Mouse (Mus musculus) heart, postnatal 0 days (tissue): ENCODE measurements around the gene Irf6. TPM values are rescaled to one million over a fixed set of nuclear protein-coding genes. Genes with fewer than 3 reads are reported as not detected.
A peak's percentile ranks its signal among the peaks of the same experiment; 100 is the strongest.

ENCODE experiments used
- ATAC-seq: fragments of 200-750 bp; cut with Nextera tagmentation; 2 replicates; pipeline ENCODE4 v1.8.0; 2017; ENCODE audit warnings: low read depth, moderate number of reproducible peaks, moderate library complexity; ENCODE audit not compliant: insufficient read depth
- DNase-seq: peaks from one replicate; pipeline ENCODE4 v3.0.0-alpha.2; 2016; ENCODE audit warnings: low spot score
- H3K27ac ChIP-seq: fragments of 300-500 bp; sonication (generic); 2 replicates; pipeline ENCODE4 v1.5.1; 2014; ENCODE audit warnings: low read depth, mild to moderate bottlenecking
- H3K27me3 ChIP-seq: fragments of 300-500 bp; sonication (generic); 2 replicates; pipeline ENCODE4 v1.6.1; 2014; ENCODE audit warnings: low read length, mixed read lengths; ENCODE audit not compliant: control insufficient read depth, insufficient read depth
- H3K36me3 ChIP-seq: fragments of 300-500 bp; sonication (generic); replicated peaks from 2 replicates; pipeline ENCODE4 v1.6.1; 2014; ENCODE audit warnings: low read length, mixed read lengths; ENCODE audit not compliant: control insufficient read depth, insufficient read depth
- H3K4me1 ChIP-seq: fragments of 300-500 bp; sonication (generic); 2 replicates; pipeline ENCODE4 v1.6.1; 2014; ENCODE audit warnings: antibody characterized with exemption; ENCODE audit not compliant: control insufficient read depth, insufficient read depth
- H3K4me2 ChIP-seq: fragments of 300-500 bp; sonication (generic); 2 replicates; pipeline ENCODE4 v1.6.1; 2014; ENCODE audit warnings: low read depth, mild to moderate bottlenecking, low read length, moderate library complexity
- H3K4me3 ChIP-seq: fragments of 300-500 bp; sonication (generic); 2 replicates; pipeline ENCODE4 v1.5.1; 2014; ENCODE audit warnings: low read depth, low read length
- H3K9ac ChIP-seq: fragments of 300-500 bp; sonication (generic); replicated peaks from 2 replicates; pipeline ENCODE4 v1.6.1; 2014; ENCODE audit warnings: low read depth, low read length, mixed read lengths
- H3K9me3 ChIP-seq: fragments of 300-500 bp; sonication (generic); replicated peaks from 2 replicates; pipeline ENCODE4 v1.6.1; 2016; ENCODE audit warnings: low read length; ENCODE audit not compliant: control insufficient read depth
- CTCF ChIP-seq: IDR thresholded peaks from 2 replicates; pipeline ENCODE4 v1.5.1; 2016; ENCODE audit warnings: antibody characterized with exemption, control low read depth, low read depth
- EP300 ChIP-seq: IDR thresholded peaks from 2 replicates; pipeline ENCODE4 v1.6.1; 2016; ENCODE audit warnings: antibody characterized with exemption, low read depth
- WGBS: fragments of 180-500 bp; shearing (Covaris S2); extraction: QIAGEN DNeasy Blood & Tissue Kit; methylation state at CpG from one replicate; pipeline ENCODE4 v1.1.7; 2014; 5-methylcytosine and 5-hydroxymethylcytosine counted together
- polyA plus RNA-seq: library from polyadenylated mRNA; unstranded; fragments of >200 nt; fragmentation: Nextera tagmentation; extraction: Ambion mirVana; gene quantifications from 2 replicates; pipeline ENCODE4 v1.2.1, GENCODE M21; 2015
- total RNA-seq: library from RNA; depleted of rRNA; stranded (reverse); fragments of >200 nt; gene quantifications from 2 replicates; pipeline ENCODE4 v1.2.3, GENCODE M21; 2014; ENCODE audit warnings: low replicate concordance; rRNA removed

Irf6 gene
- 3.4 and 6.6 TPM in 2 replicates for total RNA-seq
- polyA plus RNA-seq: 2.2 and 2.5 TPM in 2 replicates

GRCm38 (mm10) chr1:193152872-193153271, at the start of gene Irf6:
TSS of gene Irf6 (plus strand) at chr1:193153111.
- DNase-seq: peak; percentile 59
- Histone ChIP-seq H3K9ac (0 out of 2 replicates have a peak within 1 kb of the TSS, but pooled peaks have one; percentile 24), H3K27me3 (peaks cover 16% of the 10 kb centered on the region; the same call in 1 of the 2 replicates), H3K4me3 (peak within 1 kb of the TSS; percentile 41), H3K36me3 (no peaks in the 10 kb centered on the region), H3K27ac (no peak within 1 kb of the TSS), H3K4me2 (peak within 1 kb of the TSS; percentile 62), H3K4me1 (peaks cover 15% of the 10 kb centered on the region), H3K9me3 (no peaks in the 10 kb centered on the region)
- no peak for TF ChIP-seq CTCF
- TF ChIP-seq EP300: no peak
- 2% methylated on average over 30 of the region's 30 CpGs for WGBS
- ATAC-seq: peak; percentile 89

- no peak for ATAC-seq
- H3K9ac ChIP-seq: no peak overlapping the region
- H3K27me3 ChIP-seq: no peaks in the 10 kb centered on the region
- H3K4me3 ChIP-seq: no peak overlapping the region
- H3K4me1 ChIP-seq: no peaks in the 10 kb centered on the region
- H3K4me2 ChIP-seq: no peak overlapping the region
- no peak for TF ChIP-seq EP300
- TF ChIP-seq CTCF: no peak
- DNase-seq: no peak
- H3K9me3 ChIP-seq: no peaks in the 10 kb centered on the region
- no peak overlapping the region for H3K27ac ChIP-seq
- peaks cover 99% of the 10 kb centered on the region for H3K36me3 ChIP-seq
- 93% methylated on average over 9 of the region's 9 CpGs for WGBS
Measured at GRCm38 (mm10) chr1:193112093-193112492, 40.8 kb upstream of the Irf6 start.

- DNase-seq (no peak), ATAC-seq (no peak)
- H3K27me3 ChIP-seq: no peaks in the 10 kb centered on the region
- peaks cover 82% of the 10 kb centered on the region for H3K36me3 ChIP-seq
- TF ChIP-seq CTCF (no peak), EP300 (no peak)
- 82% methylated on average over 7 of the region's 7 CpGs for WGBS
- no peak overlapping the region for H3K4me3 ChIP-seq
- no peaks in the 10 kb centered on the region for H3K9me3 ChIP-seq
- H3K27ac ChIP-seq: no peak overlapping the region
- no peaks in the 10 kb centered on the region for H3K4me1 ChIP-seq
- no peak overlapping the region for H3K9ac ChIP-seq
- H3K4me2 ChIP-seq: no peak overlapping the region
Measured at GRCm38 (mm10) chr1:193122793-193123192, 30.1 kb upstream of the Irf6 start.

- Histone ChIP-seq H3K36me3 (peaks cover 81% of the 10 kb centered on the region), H3K27ac (peak overlapping the region; percentile 15; the same call in 1 of the 2 replicates), H3K27me3 (no peaks in the 10 kb centered on the region), H3K4me3 (no peak overlapping the region), H3K4me2 (no peak overlapping the region), H3K4me1 (no peaks in the 10 kb centered on the region), H3K9me3 (no peaks in the 10 kb centered on the region), H3K9ac (no peak overlapping the region)
- TF ChIP-seq CTCF: no peak
- 90% methylated on average over 6 of the region's 6 CpGs for WGBS
- no peak for ATAC-seq
- DNase-seq: no peak
Measured at GRCm38 (mm10) chr1:193123290-193123689, 29.6 kb upstream of the Irf6 start.

GRCm38 (mm10) chr1:193125835-193126234, 27.1 kb upstream of the Irf6 start:
- Histone ChIP-seq H3K4me1 (no peaks in the 10 kb centered on the region; the same call in 1 of the 2 replicates), H3K4me3 (no peak overlapping the region), H3K36me3 (peaks cover 57% of the 10 kb centered on the region), H3K9me3 (no peaks in the 10 kb centered on the region), H3K9ac (no peak overlapping the region), H3K27me3 (no peaks in the 10 kb centered on the region), H3K4me2 (no peak overlapping the region), H3K27ac (no peak overlapping the region)
- WGBS: 71% methylated on average over 4 of the region's 4 CpGs
- TF ChIP-seq EP300: no peak
- peak; percentile 16; the same call in 1 of the 2 replicates for TF ChIP-seq CTCF
- DNase-seq (no peak), ATAC-seq (no peak)

- Histone ChIP-seq H3K9ac (no peak overlapping the region), H3K4me3 (no peak overlapping the region), H3K27ac (no peak overlapping the region), H3K9me3 (no peaks in the 10 kb centered on the region), H3K27me3 (no peaks in the 10 kb centered on the region), H3K4me2 (no peak overlapping the region), H3K4me1 (no peaks in the 10 kb centered on the region; the same call in 1 of the 2 replicates), H3K36me3 (peaks cover 34% of the 10 kb centered on the region)
- ATAC-seq (no peak), DNase-seq (no peak)
- TF ChIP-seq CTCF (no peak), EP300 (no peak)
- 84% methylated on average over 6 of the region's 6 CpGs for WGBS
Measured at GRCm38 (mm10) chr1:193128055-193128454, 24.9 kb upstream of the Irf6 start.
